Mouse (Mus musculus) forebrain, embryonic 15.5 days (tissue): ENCODE results near the gene Mbtd1. TPM values are rescaled to one million over a fixed set of nuclear protein-coding genes. Genes with fewer than 3 reads are reported as not detected.

Source experiments
- ATAC-seq: fragments of 200-750 bp; cut with Nextera tagmentation; replicated peaks from 2 replicates; pipeline ENCODE4 v1.8.0; 2017; ENCODE audit warnings: mild to moderate bottlenecking, moderate TSS enrichment, moderate library complexity
- H3K27ac ChIP-seq: fragments of 300-500 bp; sonication (generic); replicated peaks from 2 replicates; pipeline ENCODE4 v1.5.1; 2015; ENCODE audit warnings: mild to moderate bottlenecking, inconsistent platforms
- H3K27me3 ChIP-seq: fragments of 300-500 bp; sonication (generic); 2 replicates; pipeline ENCODE4 v1.6.1; 2015; ENCODE audit warnings: inconsistent platforms
- H3K36me3 ChIP-seq: fragments of 300-500 bp; sonication (generic); 2 replicates; pipeline ENCODE4 v1.6.1; 2015; ENCODE audit warnings: mild to moderate bottlenecking, inconsistent platforms
- H3K4me1 ChIP-seq: fragments of 300-500 bp; sonication (generic); 2 replicates; pipeline ENCODE4 v1.6.1; 2015; ENCODE audit warnings: inconsistent platforms
- H3K4me2 ChIP-seq: fragments of 300-500 bp; sonication (generic); replicated peaks from 2 replicates; pipeline ENCODE4 v1.6.1; 2015; ENCODE audit warnings: mild to moderate bottlenecking, inconsistent platforms
- H3K4me3 ChIP-seq: fragments of 300-500 bp; sonication (generic); 2 replicates; pipeline ENCODE4 v1.5.1; 2015; ENCODE audit warnings: mild to moderate bottlenecking, inconsistent platforms
- H3K9ac ChIP-seq: fragments of 300-500 bp; sonication (generic); replicated peaks from 2 replicates; pipeline ENCODE4 v1.6.1; 2015; ENCODE audit warnings: mild to moderate bottlenecking, inconsistent platforms
- H3K9me3 ChIP-seq: fragments of 300-500 bp; sonication (generic); 2 replicates; pipeline ENCODE4 v1.6.1; 2016; ENCODE audit warnings: inconsistent platforms
- WGBS: fragments of 180-500 bp; shearing (Covaris S2); methylation state at CpG from one replicate; pipeline ENCODE4 v1.1.7; 2015; ENCODE audit warnings: mixed read lengths; 5-methylcytosine and 5-hydroxymethylcytosine counted together
- polyA plus RNA-seq: library from polyadenylated mRNA; unstranded; fragments of >200 nt; fragmentation: Nextera tagmentation; extraction: Ambion mirVana; gene quantifications from 2 replicates; pipeline ENCODE4 v1.2.1, GENCODE M21; 2015

The Mbtd1 gene
- polyA plus RNA-seq, result 38.5 and 43.8 TPM in 2 replicates

GRCm38 (mm10) chr11:93885572-93886410, at the start of gene Mbtd1, which contains the start of gene Utp18:
Gene Mbtd1 (plus strand): TSS chr11:93885852.
Gene Utp18 (minus strand): TSS chr11:93885766.
- peak; percentile 96 for ATAC-seq

GRCm38 (mm10) chr11:93847342-93847741, 38.3 kb upstream of the Mbtd1 start:
- no peaks in the 10 kb centered on the region for H3K9me3 ChIP-seq
- 13% methylated on average over 2 of the region's 2 CpGs for WGBS
- no peak for ATAC-seq

More at GRCm38 (mm10) chr11:93885572-93886410, at the start of gene Mbtd1, which contains the start of gene Utp18:
- H3K4me2 ChIP-seq, result peak within 1 kb of the TSS; percentile 89
- WGBS, result under 1% methylated on average over 82 of the region's 83 CpGs
- H3K4me1 ChIP-seq, result peaks cover 49% of the 10 kb centered on the region
- H3K27me3 ChIP-seq, result no peaks in the 10 kb centered on the region
- H3K9me3 ChIP-seq, result no peaks in the 10 kb centered on the region
- H3K4me3 ChIP-seq, result peak within 1 kb of the TSS; percentile 100
- H3K27ac ChIP-seq, result peak within 1 kb of the TSS; percentile 97
- peak within 1 kb of the TSS; percentile 98 for H3K9ac ChIP-seq
- peaks cover 5% of the 10 kb centered on the region; the same call in 1 of the 2 replicates for H3K36me3 ChIP-seq

GRCm38 (mm10) chr11:93852546-93852945, 33.1 kb upstream of the Mbtd1 start:
- Histone ChIP-seq H3K27me3 (no peaks in the 10 kb centered on the region), H3K9ac (no peak overlapping the region), H3K27ac (no peak overlapping the region), H3K9me3 (no peaks in the 10 kb centered on the region), H3K4me1 (0 out of 2 replicates have a peak, but pooled peaks cover 3% of the 10 kb centered on the region), H3K4me3 (no peak overlapping the region), H3K36me3 (no peaks in the 10 kb centered on the region), H3K4me2 (no peak overlapping the region)
- 92% methylated on average over 3 of the region's 3 CpGs for WGBS
- no peak for ATAC-seq

More at GRCm38 (mm10) chr11:93847342-93847741, 38.3 kb upstream of the Mbtd1 start:
- no peaks in the 10 kb centered on the region for H3K36me3 ChIP-seq
- H3K4me3 ChIP-seq, result no peak overlapping the region
- H3K4me1 ChIP-seq, result no peaks in the 10 kb centered on the region
- no peak overlapping the region for H3K9ac ChIP-seq
- H3K27me3 ChIP-seq, result no peaks in the 10 kb centered on the region
- H3K4me2 ChIP-seq, result no peak overlapping the region
- no peak overlapping the region for H3K27ac ChIP-seq

GRCm38 (mm10) chr11:93856284-93856955, 29.2 kb upstream of the Mbtd1 start:
- Histone ChIP-seq H3K27me3 (no peaks in the 10 kb centered on the region), H3K4me1 (0 out of 2 replicates have a peak, but pooled peaks cover 3% of the 10 kb centered on the region), H3K27ac (no peak overlapping the region), H3K4me3 (no peak overlapping the region), H3K4me2 (no peak overlapping the region), H3K9me3 (no peaks in the 10 kb centered on the region), H3K36me3 (peaks cover 12% of the 10 kb centered on the region), H3K9ac (no peak overlapping the region)
- ATAC-seq, result peak; percentile 58
- WGBS, result 6% methylated on average over 6 of the region's 6 CpGs

- Histone ChIP-seq H3K27me3 (no peaks in the 10 kb centered on the region), H3K27ac (no peak overlapping the region), H3K9me3 (no peaks in the 10 kb centered on the region), H3K4me3 (no peak overlapping the region), H3K4me2 (no peak overlapping the region), H3K9ac (no peak overlapping the region), H3K4me1 (0 out of 2 replicates have a peak, but pooled peaks cover 3% of the 10 kb centered on the region), H3K36me3 (peaks cover 27% of the 10 kb centered on the region)
- no peak for ATAC-seq
- 85% methylated on average over 1 of the region's 1 CpGs for WGBS
Observed at GRCm38 (mm10) chr11:93860540-93861172, 25.0 kb upstream of the Mbtd1 start.

- no peaks in the 10 kb centered on the region for H3K27me3 ChIP-seq
- H3K4me1 ChIP-seq, result 0 out of 2 replicates have a peak, but pooled peaks cover 3% of the 10 kb centered on the region
- peaks cover 31% of the 10 kb centered on the region for H3K36me3 ChIP-seq
- ATAC-seq, result no peak
- WGBS, result 77% methylated on average over 2 of the region's 2 CpGs
- no peak overlapping the region for H3K4me3 ChIP-seq
- no peak overlapping the region for H3K27ac ChIP-seq
- H3K9ac ChIP-seq, result no peak overlapping the region
- H3K9me3 ChIP-seq, result no peaks in the 10 kb centered on the region
- H3K4me2 ChIP-seq, result no peak overlapping the region
Observed at GRCm38 (mm10) chr11:93861193-93861592, 24.5 kb upstream of the Mbtd1 start.

GRCm38 (mm10) chr11:93862045-93862623, 23.5 kb upstream of the Mbtd1 start:
- no peak for ATAC-seq
- 93% methylated on average over 4 of the region's 4 CpGs for WGBS
- Histone ChIP-seq H3K9me3 (no peaks in the 10 kb centered on the region), H3K4me1 (no peaks in the 10 kb centered on the region), H3K36me3 (peaks cover 41% of the 10 kb centered on the region), H3K4me2 (no peak overlapping the region), H3K9ac (no peak overlapping the region), H3K4me3 (no peak overlapping the region), H3K27ac (no peak overlapping the region), H3K27me3 (no peaks in the 10 kb centered on the region)

GRCm38 (mm10) chr11:93862638-93863037, 23.0 kb upstream of the Mbtd1 start:
- H3K9ac ChIP-seq, result no peak overlapping the region
- no peak overlapping the region for H3K4me3 ChIP-seq
- H3K4me2 ChIP-seq, result no peak overlapping the region
- no peaks in the 10 kb centered on the region for H3K27me3 ChIP-seq
- H3K4me1 ChIP-seq, result no peaks in the 10 kb centered on the region
- H3K27ac ChIP-seq, result no peak overlapping the region
- peaks cover 46% of the 10 kb centered on the region for H3K36me3 ChIP-seq
- 88% methylated on average over 1 of the region's 1 CpGs for WGBS
- no peak for ATAC-seq
- H3K9me3 ChIP-seq, result no peaks in the 10 kb centered on the region

GRCm38 (mm10) chr11:93884068-93884467, 1.6 kb upstream of the Mbtd1 start:
- H3K9ac ChIP-seq, result peak overlapping the region; percentile 98; the same call in 1 of the 2 replicates
- peak overlapping the region; percentile 100 for H3K4me3 ChIP-seq
- H3K4me1 ChIP-seq, result peaks cover 39% of the 10 kb centered on the region
- peaks cover 22% of the 10 kb centered on the region for H3K36me3 ChIP-seq
- peak overlapping the region; percentile 97; the same call in 1 of the 2 replicates for H3K27ac ChIP-seq
- 80% methylated on average over 4 of the region's 4 CpGs for WGBS
- H3K9me3 ChIP-seq, result no peaks in the 10 kb centered on the region
- no peak for ATAC-seq
- H3K27me3 ChIP-seq, result no peaks in the 10 kb centered on the region
- peak overlapping the region; percentile 89 for H3K4me2 ChIP-seq

GRCm38 (mm10) chr11:93884901-93885571, 616 bp upstream of the Mbtd1 start:
- no peaks in the 10 kb centered on the region for H3K27me3 ChIP-seq
- H3K9me3 ChIP-seq, result no peaks in the 10 kb centered on the region
- peak; percentile 53 for ATAC-seq
- peak overlapping the region; percentile 97 for H3K27ac ChIP-seq
- peaks cover 13% of the 10 kb centered on the region for H3K36me3 ChIP-seq
- WGBS, result under 1% methylated on average over 81 of the region's 81 CpGs
- peak overlapping the region; percentile 89 for H3K4me2 ChIP-seq
- H3K9ac ChIP-seq, result peak overlapping the region; percentile 98
- H3K4me1 ChIP-seq, result peaks cover 41% of the 10 kb centered on the region
- peak overlapping the region; percentile 100 for H3K4me3 ChIP-seq
